Mouse (Mus musculus): Measurements from ENCODE around the gene Rreb1.

Rreb1 gene

GRCm38 (mm10) chr13:37966256-37967051 lies 188.3 kb downstream of the Rreb1 start:
- no peak for DNase-seq (ENCODE audit: extremely low spot score, low read depth, low spot score)

GRCm38 (mm10) chr13:37967052-37967437 lies 188.8 kb downstream of the Rreb1 start:
- no peak for DNase-seq (ENCODE audit: extremely low spot score, low read depth, low spot score)

DNA sequence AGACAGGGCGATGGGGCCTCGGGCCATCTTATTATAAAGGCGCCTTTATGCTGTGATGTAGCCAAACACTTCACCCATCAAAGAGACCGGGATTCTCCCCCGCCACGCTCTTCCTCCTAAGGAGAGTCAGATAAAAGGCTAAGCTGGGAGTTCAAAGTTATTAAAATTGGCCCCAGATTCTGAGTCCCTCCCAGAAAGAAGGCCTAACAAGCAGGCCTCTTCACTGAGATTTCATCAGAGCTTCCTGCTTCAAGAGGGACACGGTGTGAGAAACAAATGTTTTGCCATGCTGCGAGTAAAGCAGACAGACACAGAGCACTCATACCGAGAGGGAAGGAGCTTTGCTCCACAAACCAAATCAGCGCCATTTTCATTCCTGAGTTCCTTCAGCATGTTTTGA lies 189.4 kb downstream of the Rreb1 start:
- DNase-seq (ENCODE audit: extremely low spot score, low read depth, low spot score): no peak

DNA sequence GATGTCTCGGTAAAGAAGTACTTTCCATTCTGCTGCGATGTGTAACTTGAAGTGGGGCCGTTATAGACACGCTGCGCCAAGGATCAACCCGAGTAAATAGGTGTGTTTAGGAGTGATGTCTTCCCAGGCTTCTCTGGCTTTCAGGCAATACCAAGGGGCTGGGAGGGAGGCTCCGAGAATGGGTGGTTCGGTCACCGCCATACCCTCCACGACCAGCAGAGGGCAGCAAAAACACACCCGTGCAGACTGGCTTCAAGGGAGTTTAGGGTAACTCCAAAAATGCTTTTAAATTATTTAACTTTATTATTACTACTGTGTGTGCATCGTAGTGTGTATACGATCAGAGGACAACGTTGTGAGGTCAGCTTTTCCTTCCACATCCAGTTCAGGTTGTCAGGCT lies 191.1 kb downstream of the Rreb1 start:
- DNase-seq (ENCODE audit: extremely low spot score, low read depth, low spot score): no peak

DNA sequence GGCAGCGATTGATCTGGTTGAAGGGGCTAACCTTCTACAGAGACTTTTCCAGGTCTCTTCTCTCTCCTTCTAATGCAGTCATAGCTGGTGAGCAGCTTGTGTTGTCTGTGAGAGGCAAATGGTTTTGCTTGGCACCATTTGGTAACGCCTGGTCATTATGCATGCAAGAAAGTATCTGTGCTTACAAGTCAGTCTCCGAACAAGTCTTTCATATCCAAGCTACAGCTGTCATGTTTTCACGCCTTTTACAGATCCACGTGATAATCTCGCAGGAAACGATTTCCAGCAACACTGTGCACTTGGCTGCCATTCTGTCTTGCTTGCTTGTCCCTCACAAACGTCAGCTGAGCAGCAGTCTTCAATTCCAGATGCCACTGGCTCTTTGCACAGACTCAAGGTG lies 191.8 kb downstream of the Rreb1 start:
- no peak for DNase-seq (ENCODE audit: extremely low spot score, low read depth, low spot score)

DNA sequence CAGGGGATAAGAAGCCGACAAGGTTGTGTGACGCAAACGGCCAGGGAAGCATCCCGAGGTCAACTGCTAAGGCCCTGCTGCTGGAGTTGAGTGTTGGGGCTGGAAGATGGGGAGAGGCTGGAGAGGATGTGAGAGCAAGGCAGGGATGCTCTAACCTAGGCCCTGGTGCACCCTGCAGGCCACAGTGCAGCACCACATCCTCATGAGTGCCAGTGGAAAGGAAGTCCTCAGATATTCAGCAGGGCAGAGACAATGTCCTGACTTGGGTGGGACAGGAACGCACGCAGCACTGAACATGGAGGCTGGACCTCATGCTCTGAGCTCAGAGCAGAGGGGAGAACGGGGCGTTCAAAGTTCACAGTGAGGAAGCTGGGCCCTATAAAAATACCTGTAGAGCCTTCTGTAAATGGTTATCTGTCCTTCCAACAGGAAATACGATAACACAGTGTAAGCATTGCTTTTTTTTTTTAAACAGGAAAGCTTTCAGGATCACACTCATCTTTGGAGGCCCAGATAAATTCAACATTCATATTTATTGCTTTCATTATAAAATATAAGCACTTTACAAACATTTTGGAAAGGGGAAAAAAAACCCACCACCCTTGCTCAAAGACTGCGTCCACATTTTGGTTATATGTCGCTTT lies 192.8 kb downstream of the Rreb1 start:
- DNase-seq (ENCODE audit: extremely low spot score, low read depth, low spot score): no peak

- DNase-seq (ENCODE audit: extremely low spot score, low read depth, low spot score): no peak
Observed at GRCm38 (mm10) chr13:37974036-37974435, 195.8 kb downstream of the Rreb1 start.

DNA sequence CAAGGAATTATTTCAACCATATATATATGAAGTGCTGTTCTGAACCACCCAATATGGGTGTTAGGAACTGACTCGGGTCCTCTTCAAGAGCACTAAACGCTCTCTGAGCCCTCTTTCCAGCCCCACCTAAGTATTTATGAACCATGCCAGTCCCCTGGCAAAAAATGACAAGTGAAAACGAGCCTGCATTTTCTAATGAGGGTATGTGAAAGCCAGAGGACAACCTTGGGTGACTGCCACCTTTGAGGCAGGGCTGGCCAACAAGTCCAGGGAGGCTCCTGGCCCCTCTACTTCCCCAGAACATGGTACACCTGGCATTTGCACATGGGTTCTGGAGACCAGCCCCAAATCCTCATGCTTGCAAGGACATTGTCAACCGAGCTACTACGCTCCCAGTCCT lies 196.5 kb downstream of the Rreb1 start:
- DNase-seq (ENCODE audit: extremely low spot score, low read depth, low spot score): no peak

GRCm38 (mm10) chr13:37979506-37979905 lies 201.3 kb downstream of the Rreb1 start:
- DNase-seq (ENCODE audit: extremely low spot score, low read depth, low spot score): no peak

- no peak for DNase-seq (ENCODE audit: extremely low spot score, low read depth, low spot score)
Observed at GRCm38 (mm10) chr13:37980346-37980745, 202.1 kb downstream of the Rreb1 start.

DNA sequence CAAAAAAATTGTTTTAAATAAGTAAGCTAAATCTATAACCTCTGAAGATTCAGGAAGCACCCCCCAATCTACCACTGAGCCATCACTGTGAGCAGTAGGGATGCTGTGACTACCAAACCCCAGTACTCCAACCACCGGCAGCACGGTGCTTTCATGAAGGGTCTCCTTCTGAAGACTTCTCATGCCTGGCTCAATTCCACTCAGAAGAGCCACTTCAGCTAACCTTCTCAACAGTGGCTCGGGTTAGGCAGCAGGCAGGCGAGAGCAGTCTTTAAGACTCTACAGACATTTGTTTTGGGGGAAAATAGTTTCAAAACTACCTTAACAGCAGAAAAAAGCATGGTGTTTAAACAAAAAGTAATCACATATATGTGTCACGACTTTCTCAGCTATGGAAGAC lies 202.9 kb downstream of the Rreb1 start:
- no peak for DNase-seq (ENCODE audit: extremely low spot score, low read depth, low spot score)

DNA sequence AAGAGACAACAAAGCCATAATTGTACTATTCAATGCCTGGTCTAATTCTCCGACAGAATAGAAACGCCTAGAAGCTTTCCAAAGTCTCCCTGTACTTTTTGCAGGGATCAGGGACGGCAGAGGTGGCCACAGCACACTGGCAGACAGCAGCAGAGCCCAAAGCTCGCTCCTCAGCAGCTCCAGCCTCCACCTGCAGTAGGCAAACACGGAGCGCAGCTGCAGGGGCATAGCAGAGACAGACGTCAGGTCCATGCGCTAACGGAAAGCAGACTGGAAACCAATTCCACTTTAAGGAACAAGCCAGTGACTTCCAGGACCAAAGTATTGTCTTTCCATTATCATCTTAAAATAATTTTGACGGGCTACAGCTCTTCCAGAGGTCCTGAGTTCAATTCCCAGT lies 208.0 kb downstream of the Rreb1 start:
- DNase-seq (ENCODE audit: extremely low spot score, low read depth, low spot score): no peak

GRCm38 (mm10) chr13:37989701-37990100 lies 211.5 kb downstream of the Rreb1 start:
- DNase-seq (ENCODE audit: extremely low spot score, low read depth, low spot score): no peak

- DNase-seq (ENCODE audit: extremely low spot score, low read depth, low spot score): no peak
Observed at GRCm38 (mm10) chr13:37992638-37993371, 214.6 kb downstream of the Rreb1 start.

- no peak for DNase-seq (ENCODE audit: extremely low spot score, low read depth, low spot score)
Observed at GRCm38 (mm10) chr13:37993376-37993703, 215.1 kb downstream of the Rreb1 start.

GRCm38 (mm10) chr13:37993704-37994404 lies 215.7 kb downstream of the Rreb1 start, which contains the start of gene Ssr1:
Gene Ssr1, minus strand, starts transcription at chr13:37994217.
- DNase-seq (ENCODE audit: extremely low spot score, low read depth, low spot score): peak; percentile 54

GRCm38 (mm10) chr13:37994405-37994749 lies 216.2 kb downstream of the Rreb1 start:
- no peak for DNase-seq (ENCODE audit: extremely low spot score, low read depth, low spot score)

DNA sequence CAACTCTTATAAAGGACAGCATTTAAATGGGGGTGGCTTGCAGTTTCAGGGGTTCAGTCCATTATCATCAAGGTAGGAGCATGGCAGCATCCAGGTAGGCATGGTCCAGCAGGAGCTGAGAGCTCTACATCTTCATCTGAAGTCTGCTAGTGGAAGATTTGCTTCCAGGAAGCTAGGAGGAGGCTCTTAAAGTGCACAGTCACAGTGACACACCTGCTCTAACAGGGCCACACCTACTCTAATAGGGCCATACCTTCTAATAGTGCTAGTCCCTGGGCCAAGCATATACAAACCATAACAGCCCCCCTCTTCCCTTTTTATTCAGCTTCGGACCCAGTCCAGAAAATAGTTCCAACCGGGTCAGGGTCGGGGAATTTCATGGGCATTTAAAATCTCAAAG lies 221.5 kb downstream of the Rreb1 start:
- no peak for DNase-seq (ENCODE audit: extremely low spot score, low read depth, low spot score)

Measured in hindlimb bud, embryonic 11.5 days (tissue).